Mouse (Mus musculus) neural tube, embryonic 11.5 days (tissue): Measurements from ENCODE around the gene Resp18. TPM values are rescaled to one million over a fixed set of nuclear protein-coding genes. Genes with fewer than 3 reads are reported as not detected.
A peak's percentile ranks its signal among the peaks of the same experiment; 100 is the strongest.

Experiments used
- ATAC-seq: fragments of 200-750 bp; cut with Nextera tagmentation; 2 replicates; pipeline ENCODE4 v1.8.0; 2017; ENCODE audit warnings: moderate number of reproducible peaks, mild to moderate bottlenecking, moderate TSS enrichment, moderate library complexity; ENCODE audit not compliant: insufficient read depth, low FRiP score, low TSS enrichment
- DNase-seq: peaks from one replicate; pipeline ENCODE4 v3.0.0-alpha.2; 2015; ENCODE audit warnings: low spot score
- H3K27ac ChIP-seq: fragments of 300-500 bp; sonication (generic); 2 replicates; pipeline ENCODE4 v1.5.1; 2014; ENCODE audit warnings: low read depth, mild to moderate bottlenecking, low read length
- H3K27me3 ChIP-seq: fragments of 300-500 bp; sonication (generic); 2 replicates; pipeline ENCODE4 v1.6.1; 2014; ENCODE audit warnings: mild to moderate bottlenecking, low read length, mixed read lengths; ENCODE audit not compliant: control insufficient read depth, insufficient read depth
- H3K36me3 ChIP-seq: fragments of 300-500 bp; sonication (generic); 2 replicates; pipeline ENCODE4 v1.6.1; 2014; ENCODE audit warnings: mild to moderate bottlenecking, low read length, moderate library complexity, mixed read lengths; ENCODE audit not compliant: control insufficient read depth, insufficient read depth
- H3K4me1 ChIP-seq: fragments of 300-500 bp; sonication (generic); 2 replicates; pipeline ENCODE4 v1.6.1; 2014; ENCODE audit warnings: low read length, mixed read lengths; ENCODE audit not compliant: control insufficient read depth, insufficient read depth
- H3K4me2 ChIP-seq: fragments of 300-500 bp; sonication (generic); 2 replicates; pipeline ENCODE4 v1.6.1; 2014; ENCODE audit warnings: low read depth, mild to moderate bottlenecking, moderate library complexity
- H3K4me3 ChIP-seq: fragments of 300-500 bp; sonication (generic); 2 replicates; pipeline ENCODE4 v1.5.1; 2014; ENCODE audit warnings: low read depth, low read length
- H3K9ac ChIP-seq: fragments of 300-500 bp; sonication (generic); 2 replicates; pipeline ENCODE4 v1.6.1; 2014; ENCODE audit warnings: mild to moderate bottlenecking, low read length
- H3K9me3 ChIP-seq: fragments of 300-500 bp; sonication (generic); 2 replicates; pipeline ENCODE4 v1.6.1; 2016; ENCODE audit warnings: low read length; ENCODE audit not compliant: control insufficient read depth
- WGBS: fragments of 180-500 bp; shearing (Covaris S2); extraction: QIAGEN DNeasy Blood & Tissue Kit; methylation state at CpG from one replicate; pipeline ENCODE4 v1.1.7; 2014; 5-methylcytosine and 5-hydroxymethylcytosine counted together
- polyA plus RNA-seq: library from polyadenylated mRNA; unstranded; fragments of >200 nt; fragmentation: Nextera tagmentation; extraction: Ambion mirVana; gene quantifications from 2 replicates; pipeline ENCODE4 v1.2.1, GENCODE M21; 2014

Gene Resp18
- polyA plus RNA-seq, 1 experiment from 2014 or later, result 35.0 TPM

- no peak overlapping the region for H3K4me3 ChIP-seq
- no peak overlapping the region for H3K9ac ChIP-seq
- H3K4me1 ChIP-seq, result no peaks in the 10 kb centered on the region
- H3K27ac ChIP-seq, result no peak overlapping the region
- 88% methylated on average over 6 of the region's 6 CpGs for WGBS
- H3K36me3 ChIP-seq, result peaks cover 7% of the 10 kb centered on the region
- H3K9me3 ChIP-seq, result no peaks in the 10 kb centered on the region
- ATAC-seq, result no peak
- no peak overlapping the region for H3K4me2 ChIP-seq
- DNase-seq, result no peak
- H3K27me3 ChIP-seq, result no peaks in the 10 kb centered on the region
Observed at GRCm38 (mm10) chr1:75315011-75315410, 36.8 kb upstream of the Resp18 start.

- no peaks in the 10 kb centered on the region for H3K4me1 ChIP-seq
- no peak overlapping the region for H3K4me2 ChIP-seq
- DNase-seq (no peak), ATAC-seq (no peak)
- no peak overlapping the region for H3K27ac ChIP-seq
- H3K27me3 ChIP-seq, result no peaks in the 10 kb centered on the region
- H3K4me3 ChIP-seq, result no peak overlapping the region
- 93% methylated on average over 6 of the region's 6 CpGs for WGBS
- H3K9ac ChIP-seq, result no peak overlapping the region
- H3K9me3 ChIP-seq, result no peaks in the 10 kb centered on the region
- peaks cover 9% of the 10 kb centered on the region for H3K36me3 ChIP-seq
Observed at GRCm38 (mm10) chr1:75311694-75312093, 33.5 kb upstream of the Resp18 start.

GRCm38 (mm10) chr1:75304662-75305061, 26.4 kb upstream of the Resp18 start:
- Histone ChIP-seq H3K27me3 (no peaks in the 10 kb centered on the region), H3K9me3 (no peaks in the 10 kb centered on the region), H3K4me3 (no peak overlapping the region), H3K27ac (no peak overlapping the region), H3K4me1 (no peaks in the 10 kb centered on the region), H3K4me2 (no peak overlapping the region), H3K9ac (no peak overlapping the region), H3K36me3 (peaks cover 2% of the 10 kb centered on the region)
- WGBS, result 81% methylated on average over 2 of the region's 2 CpGs
- ATAC-seq (no peak), DNase-seq (no peak)

GRCm38 (mm10) chr1:75294294-75294693, 16.1 kb upstream of the Resp18 start:
- Histone ChIP-seq H3K9me3 (no peaks in the 10 kb centered on the region), H3K4me3 (no peak overlapping the region), H3K4me2 (no peak overlapping the region), H3K9ac (no peak overlapping the region), H3K27me3 (no peaks in the 10 kb centered on the region), H3K36me3 (no peaks in the 10 kb centered on the region), H3K4me1 (peaks cover 11% of the 10 kb centered on the region), H3K27ac (no peak overlapping the region)
- DNase-seq (no peak), ATAC-seq (no peak)
- 80% methylated on average over 5 of the region's 5 CpGs for WGBS

- DNase-seq (no peak), ATAC-seq (no peak)
- H3K27me3 ChIP-seq, result no peaks in the 10 kb centered on the region
- no peak overlapping the region for H3K4me3 ChIP-seq
- H3K36me3 ChIP-seq, result no peaks in the 10 kb centered on the region
- H3K4me1 ChIP-seq, result peaks cover 11% of the 10 kb centered on the region
- H3K9me3 ChIP-seq, result no peaks in the 10 kb centered on the region
- H3K9ac ChIP-seq, result no peak overlapping the region
- H3K4me2 ChIP-seq, result no peak overlapping the region
- H3K27ac ChIP-seq, result no peak overlapping the region
- WGBS, result 84% methylated on average over 5 of the region's 5 CpGs
Observed at GRCm38 (mm10) chr1:75293331-75293701, 15.1 kb upstream of the Resp18 start.

GRCm38 (mm10) chr1:75292476-75293330, 14.5 kb upstream of the Resp18 start:
- Histone ChIP-seq H3K9me3 (no peaks in the 10 kb centered on the region), H3K36me3 (no peaks in the 10 kb centered on the region), H3K4me2 (no peak overlapping the region), H3K9ac (no peak overlapping the region), H3K4me1 (peaks cover 11% of the 10 kb centered on the region), H3K27ac (no peak overlapping the region), H3K27me3 (no peaks in the 10 kb centered on the region), H3K4me3 (no peak overlapping the region)
- ATAC-seq (no peak), DNase-seq (no peak)
- WGBS, result 61% methylated on average over 12 of the region's 12 CpGs

GRCm38 (mm10) chr1:75291321-75291720, 13.1 kb upstream of the Resp18 start:
- H3K27ac ChIP-seq, result no peak overlapping the region
- H3K4me1 ChIP-seq, result peaks cover 11% of the 10 kb centered on the region
- H3K27me3 ChIP-seq, result no peaks in the 10 kb centered on the region
- no peaks in the 10 kb centered on the region for H3K9me3 ChIP-seq
- H3K4me2 ChIP-seq, result no peak overlapping the region
- H3K9ac ChIP-seq, result no peak overlapping the region
- no peak for ATAC-seq
- DNase-seq, result no peak
- no peaks in the 10 kb centered on the region for H3K36me3 ChIP-seq
- 86% methylated on average over 8 of the region's 8 CpGs for whole genome bisulfite sequencing
- H3K4me3 ChIP-seq, result no peak overlapping the region

- Histone ChIP-seq H3K4me2 (no peak overlapping the region), H3K27ac (no peak overlapping the region), H3K4me1 (peaks cover 11% of the 10 kb centered on the region), H3K4me3 (no peak overlapping the region), H3K9ac (no peak overlapping the region), H3K9me3 (no peaks in the 10 kb centered on the region), H3K27me3 (no peaks in the 10 kb centered on the region), H3K36me3 (no peaks in the 10 kb centered on the region)
- peak; percentile 11; the same call in 1 of the 2 replicates for ATAC-seq
- DNase-seq, result peak; percentile 36
Observed at GRCm38 (mm10) chr1:75290582-75290981, 12.4 kb upstream of the Resp18 start.

GRCm38 (mm10) chr1:75289888-75290431, 11.7 kb upstream of the Resp18 start:
- Histone ChIP-seq H3K4me3 (no peak overlapping the region), H3K4me2 (no peak overlapping the region; the same call in 1 of the 2 replicates), H3K9ac (no peak overlapping the region), H3K27me3 (no peaks in the 10 kb centered on the region), H3K36me3 (no peaks in the 10 kb centered on the region), H3K27ac (peak overlapping the region; percentile 42), H3K4me1 (peaks cover 11% of the 10 kb centered on the region), H3K9me3 (no peaks in the 10 kb centered on the region)
- whole genome bisulfite sequencing, result 47% methylated on average over 8 of the region's 8 CpGs
- DNase-seq (no peak), ATAC-seq (peak; percentile 18; the same call in 1 of the 2 replicates)
